Mouse (Mus musculus): ENCODE data around the gene Myo16.

DNA sequence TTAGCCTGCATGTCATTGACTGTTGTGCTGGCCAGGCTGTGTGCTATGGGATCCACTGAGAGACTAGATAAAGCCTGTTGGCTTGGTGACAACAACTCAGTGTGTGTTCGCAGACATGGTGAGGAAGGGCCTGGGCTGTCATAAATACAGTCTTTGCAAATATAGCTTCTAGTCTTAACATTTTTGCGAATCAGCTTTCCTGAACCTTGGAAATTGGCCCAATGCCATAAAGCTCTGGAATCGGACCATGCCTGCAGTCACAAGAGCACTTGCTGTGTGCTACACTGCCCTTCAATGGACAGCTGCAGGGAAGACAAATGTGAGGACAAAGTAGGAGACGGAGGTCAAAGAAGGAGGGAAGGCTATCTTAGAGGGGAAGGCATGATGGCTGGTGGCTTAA is 205.0 kb downstream of the Myo16 start:
- TF ChIP-seq CTCF (IDR thresholded peaks at IDR 0.05; ENCODE audit: borderline replicate concordance, control insufficient read depth, extremely low read depth, insufficient read depth, low read length, poor library complexity) = no peak
- TF ChIP-seq POLR2A (IDR thresholded peaks at IDR 0.05; ENCODE audit: control insufficient read depth, extremely low read depth, insufficient read depth, low read length, poor library complexity) = no peak

All from thymus, adult 2 months (tissue).